Mouse (Mus musculus) gonadal fat pad, adult 2 months (tissue): ENCODE measurements around the gene Rad52. TPM values are rescaled to one million over a fixed set of nuclear protein-coding genes. Genes with fewer than 3 reads are reported as not detected.
A peak's percentile ranks its signal among the peaks of the same experiment; 100 is the strongest.

Experiments
- DNase-seq: peaks from one replicate; pipeline ENCODE4 v3.0.0-alpha.2; 2012; ENCODE audit warnings: low read depth
- polyA plus RNA-seq: library from polyadenylated mRNA; depleted of rRNA; stranded (reverse); fragments of >200 nt; gene quantifications from 2 replicates; pipeline ENCODE4 v1.2.3, GENCODE M21; 2012; rRNA removed

Gene Rad52
- 25.3 and 29.7 TPM in 2 replicates for polyA plus RNA-seq

GRCm38 (mm10) chr6:119902204-119903080 lies at the start of gene Rad52:
Gene Rad52 (plus strand): TSS chr6:119902698.
- DNase-seq: peak; percentile 49

GRCm38 (mm10) chr6:119854156-119854555 lies 48.3 kb upstream of the Rad52 start:
- DNase-seq: no peak

- DNase-seq: no peak
These were observed 47.0 kb upstream of the Rad52 start for GRCm38 (mm10) chr6:119855471-119855870.

GRCm38 (mm10) chr6:119860236-119860635 lies 42.3 kb upstream of the Rad52 start:
- no peak for DNase-seq

GRCm38 (mm10) chr6:119861519-119861918 lies 41.0 kb upstream of the Rad52 start:
- no peak for DNase-seq

- peak; percentile 42 for DNase-seq
These were observed 38.0 kb upstream of the Rad52 start for GRCm38 (mm10) chr6:119864341-119865034.

GRCm38 (mm10) chr6:119883151-119883550 lies 19.3 kb upstream of the Rad52 start:
- DNase-seq: no peak

- DNase-seq: no peak
These were observed 9.8 kb upstream of the Rad52 start for GRCm38 (mm10) chr6:119892711-119893110.

GRCm38 (mm10) chr6:119903081-119903789 lies 737 bp downstream of the Rad52 start:
- no peak for DNase-seq

- no peak for DNase-seq
These were observed 3.0 kb downstream of the Rad52 start for GRCm38 (mm10) chr6:119905461-119905860.

GRCm38 (mm10) chr6:119912046-119912445 lies 9.5 kb downstream of the Rad52 start:
- no peak for DNase-seq

GRCm38 (mm10) chr6:119915710-119916109 lies 13.2 kb downstream of the Rad52 start:
- no peak for DNase-seq

GRCm38 (mm10) chr6:119918561-119919181 lies 16.2 kb downstream of the Rad52 start:
- no peak for DNase-seq

- DNase-seq: no peak
These were observed 19.6 kb downstream of the Rad52 start for GRCm38 (mm10) chr6:119922136-119922535.

- DNase-seq: no peak
These were observed 20.0 kb downstream of the Rad52 start for GRCm38 (mm10) chr6:119922544-119922943.

- DNase-seq: peak; percentile 51
These were observed 21.9 kb downstream of the Rad52 start for GRCm38 (mm10) chr6:119924235-119925005.

Other genes starting within 250 kb of the Rad52 start
- gene Erc1, start 54.5 kb upstream of the Rad52 start, polyA plus RNA-seq: 9.5 and 13.7 TPM in 2 replicates
- gene Wnk1, start 136.0 kb downstream of the Rad52 start, polyA plus RNA-seq: 92.3 and 106 TPM in 2 replicates
- 2.0 and 2.1 TPM in 2 replicates for gene Ninj2, start 190.7 kb downstream of the Rad52 start, polyA plus RNA-seq